Mouse (Mus musculus) liver, adult (tissue): ENCODE measurements around the gene Dennd5a.
A peak's percentile ranks its signal among the peaks of the same experiment; 100 is the strongest.
"Not testable (repeated sequence)": the region's sequence is repeated elsewhere in the genome, so short reads cannot be mapped to it uniquely, and the experiment has no call there.

Experiments used
- GATA4 ChIP-seq: IDR thresholded peaks from 2 replicates; pipeline ENCODE4 v1.6.1; 2014; ENCODE audit warnings: mild to moderate bottlenecking, low read length; ENCODE audit not compliant: insufficient replicate concordance

Dennd5a gene

GRCm38 (mm10) chr7:109959716-109960612 lies at the start of gene Dennd5a:
TSS of gene Dennd5a (minus strand) at chr7:109960470.
- TF ChIP-seq GATA4 = no peak

GRCm38 (mm10) chr7:110009084-110009483 lies 48.8 kb upstream of the Dennd5a start:
- no peak for TF ChIP-seq GATA4

DNA sequence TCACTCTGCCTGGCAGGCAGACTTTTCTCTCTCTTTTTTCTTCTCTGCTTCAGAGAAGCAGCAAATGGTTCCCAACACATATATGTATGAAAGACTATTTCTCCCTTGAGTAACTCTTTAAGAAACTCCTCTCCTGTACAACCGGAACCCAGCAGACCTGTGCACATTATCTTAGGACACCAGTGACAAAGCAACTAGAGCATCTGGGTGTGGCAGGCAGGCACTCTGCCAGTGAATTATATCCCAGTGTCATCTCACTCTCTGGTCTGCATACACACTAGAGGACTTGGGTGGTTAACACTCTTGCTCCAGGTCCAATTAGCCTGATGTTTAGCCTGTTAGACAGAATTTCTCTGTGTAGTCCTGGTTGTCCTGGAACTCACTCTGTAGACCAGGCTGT lies 48.2 kb upstream of the Dennd5a start:
- no peak for TF ChIP-seq GATA4

- TF ChIP-seq GATA4 = no peak
These were observed 46.4 kb upstream of the Dennd5a start for GRCm38 (mm10) chr7:110006471-110007195.

DNA sequence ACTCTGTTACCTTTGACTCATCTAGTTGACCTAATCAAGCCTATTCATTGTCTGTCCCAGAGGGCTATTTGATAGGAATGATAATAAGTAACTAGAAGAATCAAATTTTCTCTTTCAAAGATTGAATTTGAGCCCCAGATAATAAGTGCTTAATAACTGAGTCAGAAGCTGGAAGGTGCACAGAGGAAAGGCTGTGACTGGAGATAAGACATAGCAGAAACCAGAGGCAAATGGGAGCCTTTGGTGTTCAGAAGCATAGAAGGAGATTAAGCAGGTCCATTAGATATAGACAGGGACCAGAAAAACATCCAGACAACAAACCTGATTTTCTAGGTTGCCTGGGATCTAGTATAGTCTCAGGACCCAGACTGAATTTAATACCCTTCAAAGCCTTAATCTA lies 45.7 kb upstream of the Dennd5a start:
- TF ChIP-seq GATA4 = no peak

DNA sequence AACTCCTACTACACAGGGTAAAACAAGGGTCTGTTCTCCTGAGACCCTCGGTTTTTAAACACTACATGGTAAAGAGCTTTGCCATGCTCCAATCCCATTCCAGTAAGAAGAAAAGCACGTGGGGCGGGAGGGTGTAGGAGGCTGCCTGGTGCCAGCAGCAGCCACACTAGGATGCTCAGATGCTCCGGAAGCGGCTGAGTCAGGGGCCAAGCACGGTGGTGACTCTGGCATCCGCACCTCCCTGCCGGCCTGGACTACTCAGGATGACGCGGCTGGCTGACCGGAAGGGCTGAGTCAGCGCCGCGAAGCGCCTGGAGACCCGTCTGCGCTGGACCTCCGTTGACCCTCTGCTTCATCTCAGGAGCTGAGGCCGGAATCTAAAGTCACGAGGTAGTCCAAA lies 42.7 kb upstream of the Dennd5a start:
- no peak for TF ChIP-seq GATA4

DNA sequence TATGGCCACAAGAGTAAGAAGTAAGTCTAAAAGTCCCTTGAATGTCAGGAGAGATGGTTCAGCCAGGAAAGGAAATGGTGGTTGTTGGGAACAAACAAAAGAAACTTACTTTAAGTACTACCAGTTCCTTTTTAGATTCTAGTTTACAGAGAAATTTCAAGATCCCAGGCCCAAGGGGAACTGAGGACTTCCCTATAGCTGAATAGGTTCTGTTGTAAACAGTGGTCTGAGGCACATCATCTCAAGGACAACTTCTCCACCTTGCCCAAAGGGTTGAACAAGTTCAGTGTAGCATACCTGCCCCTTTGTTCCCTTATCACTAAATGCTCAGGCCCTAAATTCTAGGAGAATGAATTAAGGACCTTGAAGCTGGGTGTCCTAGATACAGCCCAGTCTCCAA lies 41.8 kb upstream of the Dennd5a start:
- no peak for TF ChIP-seq GATA4

DNA sequence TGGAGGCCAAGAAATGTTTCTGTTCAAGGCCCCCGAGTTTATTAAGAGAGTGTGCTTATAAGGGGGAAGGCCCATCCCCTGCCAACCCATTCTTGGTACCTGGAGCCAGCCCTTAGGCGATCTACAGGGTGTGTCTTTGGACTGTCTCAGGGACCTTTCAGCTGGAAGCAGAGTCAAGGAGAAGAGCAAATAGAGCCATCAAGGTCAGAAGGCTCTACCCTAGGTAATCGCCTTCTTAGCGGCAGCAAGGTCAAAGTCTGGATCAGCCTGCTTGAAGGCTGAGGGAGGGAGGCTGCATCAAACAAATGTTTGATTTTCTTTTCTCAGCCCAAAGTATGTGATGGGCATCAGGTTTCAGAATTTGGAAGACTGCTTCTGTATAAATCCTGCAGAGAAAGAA lies 38.1 kb upstream of the Dennd5a start:
- TF ChIP-seq GATA4 = no peak

DNA sequence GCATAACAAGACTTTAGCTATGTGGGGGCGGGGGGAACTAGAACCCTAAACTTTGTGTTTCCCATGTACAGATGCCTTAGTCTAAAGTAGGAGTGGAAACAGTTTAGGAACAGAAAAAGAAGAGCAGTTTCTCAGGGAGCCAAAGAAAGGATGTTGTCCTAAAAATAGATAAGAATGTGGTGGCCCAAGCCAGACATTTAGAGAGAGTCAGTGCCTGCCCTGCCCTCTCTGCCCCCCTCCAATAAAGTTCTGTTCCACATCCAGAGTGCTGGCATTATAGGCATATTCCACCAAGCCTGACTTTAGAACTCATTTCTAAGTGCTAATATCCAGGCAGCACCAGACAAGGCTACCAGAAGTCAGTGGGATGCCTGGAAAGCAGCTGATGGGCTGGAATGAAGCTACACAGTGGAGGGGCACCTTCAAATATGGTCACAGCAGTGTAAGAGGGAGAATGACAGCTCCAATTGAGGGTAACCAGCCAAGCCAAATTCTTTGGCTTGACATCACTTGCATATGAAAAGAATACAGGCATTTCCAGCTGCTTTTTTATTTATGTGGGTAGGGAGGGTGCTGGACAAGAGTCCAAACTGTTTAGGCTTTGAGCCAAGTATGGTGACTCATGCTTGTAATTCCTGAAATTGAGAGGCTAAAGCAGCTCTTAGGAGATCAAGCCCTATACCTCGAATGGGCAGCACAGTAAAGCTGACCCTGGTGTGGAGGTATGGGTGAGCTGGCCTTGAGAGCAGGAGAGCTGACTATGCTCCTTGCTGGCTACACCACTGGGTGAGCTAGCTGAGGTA lies 33.1 kb upstream of the Dennd5a start:
- TF ChIP-seq GATA4 = no peak

GRCm38 (mm10) chr7:109991286-109991685 lies 31.0 kb upstream of the Dennd5a start:
- TF ChIP-seq GATA4 = no peak

- not testable (repeated sequence) for TF ChIP-seq GATA4
These were observed 26.5 kb upstream of the Dennd5a start, which contains the start of gene Tmem41b for GRCm38 (mm10) chr7:109986775-109987174. TSS of gene Tmem41b (minus strand) at chr7:109986929.

GRCm38 (mm10) chr7:109986133-109986669 lies 25.9 kb upstream of the Dennd5a start:
- peak; percentile 34; the same call in 1 of the 2 replicates for TF ChIP-seq GATA4

- TF ChIP-seq GATA4 = no peak
These were observed 25.4 kb upstream of the Dennd5a start for GRCm38 (mm10) chr7:109985661-109986132.

GRCm38 (mm10) chr7:109975966-109976715 lies 15.9 kb upstream of the Dennd5a start:
- TF ChIP-seq GATA4 = no peak
